Mouse (Mus musculus): ENCODE measurements around the gene Rnf217. TPM values are rescaled to one million over a fixed set of nuclear protein-coding genes. Genes with fewer than 3 reads are reported as not detected.

Gene Rnf217
- polyA plus RNA-seq, 2 experiments, result 0.18 to 0.20 TPM

- Histone ChIP-seq H3K9ac (replicated peaks) (no peak overlapping the region), H3K27ac (no peak overlapping the region), H3K9me3 (ENCODE audit: control insufficient read depth, low read length) (no peaks in the 10 kb centered on the region), H3K4me1 (replicated peaks; ENCODE audit: control insufficient read depth in 2 of 2, insufficient read depth in 2 of 2, low read length in 1 of 2) (no peaks in the 10 kb centered on the region), H3K27me3 (ENCODE audit: control insufficient read depth, insufficient read depth, low read length) (no peaks in the 10 kb centered on the region), H3K4me2 (ENCODE audit: low read depth) (no peak overlapping the region), H3K36me3 (replicated peaks; ENCODE audit: control insufficient read depth, insufficient read depth, low read depth) (no peaks in the 10 kb centered on the region), H3K4me3 (ENCODE audit: insufficient read depth in 1 of 2, low read depth in 2 of 2, low read length in 2 of 2) (no peak overlapping the region)
- WGBS (ENCODE audit: insufficient replicate concordance), result 56% methylated on average over 6 of the region's 6 CpGs
- no peak for ATAC-seq (ENCODE audit: insufficient read depth)
- DNase-seq (ENCODE audit: low read depth in 3 of 3, low spot score in 3 of 3), result no peak
- TF ChIP-seq EP300 (IDR thresholded peaks at IDR 0.05; ENCODE audit: low read depth), result no peak
- TF ChIP-seq CTCF (IDR thresholded peaks at IDR 0.05; ENCODE audit: low read depth), result no peak
Observed at GRCm38 (mm10) chr10:31555433-31555960, 53.5 kb downstream of the Rnf217 start.

GRCm38 (mm10) chr10:31553302-31553701 lies 55.7 kb downstream of the Rnf217 start:
- Histone ChIP-seq H3K4me1 (replicated peaks; ENCODE audit: control insufficient read depth in 2 of 2, insufficient read depth in 2 of 2, low read length in 1 of 2) (no peaks in the 10 kb centered on the region), H3K9ac (replicated peaks) (no peak overlapping the region), H3K27ac (no peak overlapping the region), H3K27me3 (ENCODE audit: control insufficient read depth, insufficient read depth, low read length) (no peaks in the 10 kb centered on the region), H3K36me3 (replicated peaks; ENCODE audit: control insufficient read depth, insufficient read depth, low read depth) (no peaks in the 10 kb centered on the region), H3K4me3 (ENCODE audit: insufficient read depth in 1 of 2, low read depth in 2 of 2, low read length in 2 of 2) (no peak overlapping the region), H3K4me2 (ENCODE audit: low read depth) (no peak overlapping the region), H3K9me3 (ENCODE audit: control insufficient read depth, low read length) (no peaks in the 10 kb centered on the region)
- TF ChIP-seq CTCF (IDR thresholded peaks at IDR 0.05; ENCODE audit: low read depth) (no peak), EP300 (IDR thresholded peaks at IDR 0.05; ENCODE audit: low read depth) (no peak)
- WGBS (ENCODE audit: insufficient replicate concordance), result 62% methylated on average over 4 of the region's 4 CpGs
- DNase-seq (ENCODE audit: low read depth in 3 of 3, low spot score in 3 of 3) (no peak), ATAC-seq (ENCODE audit: insufficient read depth) (no peak)

GRCm38 (mm10) chr10:31551850-31552249 lies 57.1 kb downstream of the Rnf217 start:
- H3K27me3 ChIP-seq (ENCODE audit: control insufficient read depth, insufficient read depth, low read length), result no peaks in the 10 kb centered on the region
- no peaks in the 10 kb centered on the region for H3K9me3 ChIP-seq (ENCODE audit: control insufficient read depth, low read length)
- H3K4me3 ChIP-seq (ENCODE audit: insufficient read depth in 1 of 2, low read depth in 2 of 2, low read length in 2 of 2), result no peak overlapping the region
- no peak overlapping the region for H3K4me2 ChIP-seq (ENCODE audit: low read depth)
- no peaks in the 10 kb centered on the region for H3K4me1 ChIP-seq (replicated peaks; ENCODE audit: control insufficient read depth in 2 of 2, insufficient read depth in 2 of 2, low read length in 1 of 2)
- H3K36me3 ChIP-seq (replicated peaks; ENCODE audit: control insufficient read depth, insufficient read depth, low read depth), result no peaks in the 10 kb centered on the region
- no peak overlapping the region for H3K9ac ChIP-seq (replicated peaks)
- DNase-seq (ENCODE audit: low read depth in 3 of 3, low spot score in 3 of 3) (no peak), ATAC-seq (ENCODE audit: insufficient read depth) (no peak)
- TF ChIP-seq EP300 (IDR thresholded peaks at IDR 0.05; ENCODE audit: low read depth) (no peak), CTCF (IDR thresholded peaks at IDR 0.05; ENCODE audit: low read depth) (no peak)
- 44% methylated on average over 7 of the region's 7 CpGs for WGBS (ENCODE audit: insufficient replicate concordance)
- no peak overlapping the region for H3K27ac ChIP-seq

- no peaks in the 10 kb centered on the region for H3K36me3 ChIP-seq (replicated peaks; ENCODE audit: control insufficient read depth, insufficient read depth, low read depth)
- H3K4me2 ChIP-seq (ENCODE audit: low read depth), result no peak overlapping the region
- no peak overlapping the region for H3K4me3 ChIP-seq (ENCODE audit: insufficient read depth in 1 of 2, low read depth in 2 of 2, low read length in 2 of 2)
- ATAC-seq (ENCODE audit: insufficient read depth) (no peak), DNase-seq (ENCODE audit: low read depth in 3 of 3, low spot score in 3 of 3) (no peak)
- no peaks in the 10 kb centered on the region for H3K4me1 ChIP-seq (replicated peaks; ENCODE audit: control insufficient read depth in 2 of 2, insufficient read depth in 2 of 2, low read length in 1 of 2)
- H3K9me3 ChIP-seq (ENCODE audit: control insufficient read depth, low read length), result no peaks in the 10 kb centered on the region
- no peak overlapping the region for H3K9ac ChIP-seq (replicated peaks)
- no peak for TF ChIP-seq CTCF (IDR thresholded peaks at IDR 0.05; ENCODE audit: low read depth)
- no peak overlapping the region for H3K27ac ChIP-seq
- H3K27me3 ChIP-seq (ENCODE audit: control insufficient read depth, insufficient read depth, low read length), result no peaks in the 10 kb centered on the region
- 68% methylated on average over 1 of the region's 1 CpGs for WGBS (ENCODE audit: insufficient replicate concordance)
Observed at GRCm38 (mm10) chr10:31551362-31551761, 57.6 kb downstream of the Rnf217 start.

GRCm38 (mm10) chr10:31547156-31547555 lies 61.8 kb downstream of the Rnf217 start:
- no peak overlapping the region for H3K9ac ChIP-seq (replicated peaks)

More at GRCm38 (mm10) chr10:31547156-31547555, 61.8 kb downstream of the Rnf217 start:
- 39% methylated on average over 2 of the region's 2 CpGs for WGBS (ENCODE audit: insufficient replicate concordance)
- DNase-seq (ENCODE audit: low read depth in 3 of 3, low spot score in 3 of 3), result no peak
- no peak for TF ChIP-seq EP300 (IDR thresholded peaks at IDR 0.05; ENCODE audit: low read depth)
- TF ChIP-seq CTCF (IDR thresholded peaks at IDR 0.05; ENCODE audit: low read depth), result no peak
- Histone ChIP-seq H3K4me2 (ENCODE audit: low read depth) (no peak overlapping the region), H3K4me1 (replicated peaks; ENCODE audit: control insufficient read depth in 2 of 2, insufficient read depth in 2 of 2, low read length in 1 of 2) (no peaks in the 10 kb centered on the region), H3K27ac (no peak overlapping the region), H3K9me3 (ENCODE audit: control insufficient read depth, low read length) (no peaks in the 10 kb centered on the region), H3K36me3 (replicated peaks; ENCODE audit: control insufficient read depth, insufficient read depth, low read depth) (no peaks in the 10 kb centered on the region), H3K27me3 (ENCODE audit: control insufficient read depth, insufficient read depth, low read length) (no peaks in the 10 kb centered on the region), H3K4me3 (ENCODE audit: insufficient read depth in 1 of 2, low read depth in 2 of 2, low read length in 2 of 2) (no peak overlapping the region)
- no peak for ATAC-seq (ENCODE audit: insufficient read depth)
